Mouse (Mus musculus): ENCODE results near the gene Cd79b. TPM values are rescaled to one million over a fixed set of nuclear protein-coding genes. Genes with fewer than 3 reads are reported as not detected.
A peak's percentile ranks its signal among the peaks of the same experiment; 100 is the strongest.
"Not testable (repeated sequence)": the region's sequence is repeated elsewhere in the genome, so short reads cannot be mapped to it uniquely, and the experiment has no call there.

Cd79b gene
- polyA plus RNA-seq, 1 experiment from 2014 or later: 4.4 TPM

- Histone ChIP-seq H3K9me3 (ENCODE audit: control insufficient read depth, low read length) (no peaks in the 10 kb centered on the region), H3K4me1 (ENCODE audit: control insufficient read depth, insufficient read depth, low read length) (no peaks in the 10 kb centered on the region), H3K9ac (ENCODE audit: low read depth, low read length) (no peak overlapping the region), H3K4me2 (ENCODE audit: low read depth, low read length) (no peak overlapping the region), H3K27me3 (replicated peaks; ENCODE audit: control insufficient read depth, insufficient read depth, low read length) (no peaks in the 10 kb centered on the region), H3K4me3 (ENCODE audit: low read length) (no peak overlapping the region), H3K27ac (ENCODE audit: low read length) (no peak overlapping the region), H3K36me3 (ENCODE audit: control insufficient read depth, insufficient read depth, low read length) (no peaks in the 10 kb centered on the region)
- ATAC-seq: no peak
- 32% methylated on average over 6 of the region's 6 CpGs for WGBS
Observed at GRCm38 (mm10) chr11:106344910-106345309, 30.3 kb upstream of the Cd79b start.

- Histone ChIP-seq H3K4me2 (ENCODE audit: low read depth, low read length) (no peak overlapping the region), H3K4me1 (ENCODE audit: control insufficient read depth, insufficient read depth, low read length) (no peaks in the 10 kb centered on the region), H3K27me3 (replicated peaks; ENCODE audit: control insufficient read depth, insufficient read depth, low read length) (no peaks in the 10 kb centered on the region), H3K4me3 (ENCODE audit: low read length) (no peak overlapping the region), H3K9ac (ENCODE audit: low read depth, low read length) (no peak overlapping the region), H3K9me3 (ENCODE audit: control insufficient read depth, low read length) (no peaks in the 10 kb centered on the region), H3K36me3 (ENCODE audit: control insufficient read depth, insufficient read depth, low read length) (no peaks in the 10 kb centered on the region), H3K27ac (ENCODE audit: low read length) (no peak overlapping the region)
- WGBS: 76% methylated on average over 9 of the region's 9 CpGs
- no peak for ATAC-seq
Observed at GRCm38 (mm10) chr11:106340990-106341520, 26.5 kb upstream of the Cd79b start.

- not testable (repeated sequence) for ATAC-seq; H3K9me3 ChIP-seq (ENCODE audit: control insufficient read depth, low read length); H3K4me3 ChIP-seq (ENCODE audit: low read length); H3K4me1 ChIP-seq (ENCODE audit: control insufficient read depth, insufficient read depth, low read length); H3K27ac ChIP-seq (ENCODE audit: low read length); H3K9ac ChIP-seq (ENCODE audit: low read depth, low read length); H3K4me2 ChIP-seq (ENCODE audit: low read depth, low read length); H3K27me3 ChIP-seq (replicated peaks; ENCODE audit: control insufficient read depth, insufficient read depth, low read length); H3K36me3 ChIP-seq (ENCODE audit: control insufficient read depth, insufficient read depth, low read length)
- WGBS: 87% methylated on average over 4 of the region's 4 CpGs
Observed at GRCm38 (mm10) chr11:106339323-106339722, 24.8 kb upstream of the Cd79b start.

- H3K9me3 ChIP-seq (ENCODE audit: control insufficient read depth, low read length): no peaks in the 10 kb centered on the region
- H3K4me2 ChIP-seq (ENCODE audit: low read depth, low read length): no peak overlapping the region
- no peak overlapping the region for H3K4me3 ChIP-seq (ENCODE audit: low read length)
- H3K4me1 ChIP-seq (ENCODE audit: control insufficient read depth, insufficient read depth, low read length): no peaks in the 10 kb centered on the region
- WGBS: 74% methylated on average over 7 of the region's 7 CpGs
- H3K27ac ChIP-seq (ENCODE audit: low read length): no peak overlapping the region
- no peak overlapping the region for H3K9ac ChIP-seq (ENCODE audit: low read depth, low read length)
- no peaks in the 10 kb centered on the region for H3K36me3 ChIP-seq (ENCODE audit: control insufficient read depth, insufficient read depth, low read length)
- ATAC-seq: no peak
- no peaks in the 10 kb centered on the region for H3K27me3 ChIP-seq (replicated peaks; ENCODE audit: control insufficient read depth, insufficient read depth, low read length)
Observed at GRCm38 (mm10) chr11:106338870-106339269, 24.3 kb upstream of the Cd79b start.

- no peak overlapping the region for H3K4me3 ChIP-seq (ENCODE audit: low read length)
- no peaks in the 10 kb centered on the region for H3K36me3 ChIP-seq (ENCODE audit: control insufficient read depth, insufficient read depth, low read length)
- H3K9ac ChIP-seq (ENCODE audit: low read depth, low read length): no peak overlapping the region
- no peaks in the 10 kb centered on the region for H3K9me3 ChIP-seq (ENCODE audit: control insufficient read depth, low read length)
- H3K27ac ChIP-seq (ENCODE audit: low read length): no peak overlapping the region
- 80% methylated on average over 5 of the region's 5 CpGs for WGBS
- no peaks in the 10 kb centered on the region for H3K4me1 ChIP-seq (ENCODE audit: control insufficient read depth, insufficient read depth, low read length)
- ATAC-seq: no peak
- no peaks in the 10 kb centered on the region for H3K27me3 ChIP-seq (replicated peaks; ENCODE audit: control insufficient read depth, insufficient read depth, low read length)
- H3K4me2 ChIP-seq (ENCODE audit: low read depth, low read length): no peak overlapping the region
Observed at GRCm38 (mm10) chr11:106338029-106338428, 23.5 kb upstream of the Cd79b start.

- no peaks in the 10 kb centered on the region for H3K36me3 ChIP-seq (ENCODE audit: control insufficient read depth, insufficient read depth, low read length)
- no peak overlapping the region for H3K4me3 ChIP-seq (ENCODE audit: low read length)
- H3K9me3 ChIP-seq (ENCODE audit: control insufficient read depth, low read length): no peaks in the 10 kb centered on the region
- no peaks in the 10 kb centered on the region for H3K27me3 ChIP-seq (replicated peaks; ENCODE audit: control insufficient read depth, insufficient read depth, low read length)
- no peak for ATAC-seq
- H3K4me1 ChIP-seq (ENCODE audit: control insufficient read depth, insufficient read depth, low read length): no peaks in the 10 kb centered on the region
- H3K27ac ChIP-seq (ENCODE audit: low read length): no peak overlapping the region
- no peak overlapping the region for H3K4me2 ChIP-seq (ENCODE audit: low read depth, low read length)
- H3K9ac ChIP-seq (ENCODE audit: low read depth, low read length): no peak overlapping the region
- 7% methylated on average over 2 of the region's 2 CpGs for WGBS
Observed at GRCm38 (mm10) chr11:106334066-106334465, 19.5 kb upstream of the Cd79b start.

- Histone ChIP-seq H3K9me3 (ENCODE audit: control insufficient read depth, low read length) (no peaks in the 10 kb centered on the region), H3K4me2 (ENCODE audit: low read depth, low read length) (no peak overlapping the region), H3K27ac (ENCODE audit: low read length) (no peak overlapping the region), H3K4me1 (ENCODE audit: control insufficient read depth, insufficient read depth, low read length) (no peaks in the 10 kb centered on the region), H3K4me3 (ENCODE audit: low read length) (no peak overlapping the region), H3K36me3 (ENCODE audit: control insufficient read depth, insufficient read depth, low read length) (no peaks in the 10 kb centered on the region), H3K27me3 (replicated peaks; ENCODE audit: control insufficient read depth, insufficient read depth, low read length) (no peaks in the 10 kb centered on the region), H3K9ac (ENCODE audit: low read depth, low read length) (no peak overlapping the region)
- 53% methylated on average over 4 of the region's 4 CpGs for WGBS
- ATAC-seq: no peak
Observed at GRCm38 (mm10) chr11:106332458-106332857, 17.9 kb upstream of the Cd79b start.

- no peak overlapping the region for H3K4me2 ChIP-seq (ENCODE audit: low read depth, low read length)
- H3K27me3 ChIP-seq (replicated peaks; ENCODE audit: control insufficient read depth, insufficient read depth, low read length): no peaks in the 10 kb centered on the region
- H3K4me1 ChIP-seq (ENCODE audit: control insufficient read depth, insufficient read depth, low read length): no peaks in the 10 kb centered on the region
- H3K4me3 ChIP-seq (ENCODE audit: low read length): no peak overlapping the region
- no peaks in the 10 kb centered on the region for H3K9me3 ChIP-seq (ENCODE audit: control insufficient read depth, low read length)
- H3K27ac ChIP-seq (ENCODE audit: low read length): no peak overlapping the region
- WGBS: 54% methylated on average over 7 of the region's 7 CpGs
- H3K36me3 ChIP-seq (ENCODE audit: control insufficient read depth, insufficient read depth, low read length): no peaks in the 10 kb centered on the region
- ATAC-seq: no peak
- no peak overlapping the region for H3K9ac ChIP-seq (ENCODE audit: low read depth, low read length)
Observed at GRCm38 (mm10) chr11:106329682-106330081, 15.1 kb upstream of the Cd79b start.

- Histone ChIP-seq H3K27me3 (replicated peaks; ENCODE audit: control insufficient read depth, insufficient read depth, low read length) (no peaks in the 10 kb centered on the region), H3K9ac (ENCODE audit: low read depth, low read length) (no peak overlapping the region), H3K27ac (ENCODE audit: low read length) (no peak overlapping the region), H3K9me3 (ENCODE audit: control insufficient read depth, low read length) (no peaks in the 10 kb centered on the region), H3K36me3 (ENCODE audit: control insufficient read depth, insufficient read depth, low read length) (no peaks in the 10 kb centered on the region), H3K4me2 (ENCODE audit: low read depth, low read length) (no peak overlapping the region), H3K4me1 (ENCODE audit: control insufficient read depth, insufficient read depth, low read length) (no peaks in the 10 kb centered on the region), H3K4me3 (ENCODE audit: low read length) (no peak overlapping the region)
- 0 out of 2 replicates have a peak, but pooled peaks have one; percentile 37 for ATAC-seq
- 39% methylated on average over 6 of the region's 6 CpGs for WGBS
Observed at GRCm38 (mm10) chr11:106329128-106329527, 14.6 kb upstream of the Cd79b start.

GRCm38 (mm10) chr11:106328521-106328920, 14.0 kb upstream of the Cd79b start:
- H3K27ac ChIP-seq (ENCODE audit: low read length): no peak overlapping the region
- H3K9me3 ChIP-seq (ENCODE audit: control insufficient read depth, low read length): no peaks in the 10 kb centered on the region
- no peaks in the 10 kb centered on the region for H3K36me3 ChIP-seq (ENCODE audit: control insufficient read depth, insufficient read depth, low read length)
- no peak overlapping the region for H3K4me3 ChIP-seq (ENCODE audit: low read length)
- no peak overlapping the region for H3K9ac ChIP-seq (ENCODE audit: low read depth, low read length)
- 43% methylated on average over 5 of the region's 5 CpGs for WGBS
- ATAC-seq: no peak
- no peaks in the 10 kb centered on the region for H3K27me3 ChIP-seq (replicated peaks; ENCODE audit: control insufficient read depth, insufficient read depth, low read length)
- H3K4me2 ChIP-seq (ENCODE audit: low read depth, low read length): no peak overlapping the region
- H3K4me1 ChIP-seq (ENCODE audit: control insufficient read depth, insufficient read depth, low read length): no peaks in the 10 kb centered on the region

Data from intestine, embryonic 16.5 days (tissue).